Mouse (Mus musculus): ENCODE data around the gene Rhot2. TPM values are rescaled to one million over a fixed set of nuclear protein-coding genes. Genes with fewer than 3 reads are reported as not detected.

Gene Rhot2
- polyA plus RNA-seq, 1 experiment: 48.3 TPM

GRCm38 (mm10) chr17:25863681-25864080 is 19.0 kb upstream of the Rhot2 start:
- no peaks in the 10 kb centered on the region for H3K36me3 ChIP-seq (ENCODE audit: control insufficient read depth, insufficient read depth)
- no peak overlapping the region for H3ac ChIP-seq (ENCODE audit: control insufficient read depth, insufficient read length)
- H3K79me2 ChIP-seq (ENCODE audit: control insufficient read depth, insufficient read depth): no peaks in the 10 kb centered on the region
- no peaks in the 10 kb centered on the region for H3K27me3 ChIP-seq (ENCODE audit: control insufficient read depth, insufficient read depth, insufficient read length)
- TF ChIP-seq CEBPB (IDR thresholded peaks at IDR 0.05; ENCODE audit: insufficient read depth, poor library complexity, severe bottlenecking) (no peak), MYOG (IDR thresholded peaks at IDR 0.05; ENCODE audit: control insufficient read depth in 1 of 3, insufficient read depth in 1 of 3, insufficient read length in 2 of 3, low read depth in 2 of 3) (peak in 1 of 3 experiments; percentile 9)
- no peak overlapping the region for H3K4me2 ChIP-seq (ENCODE audit: low read depth)
- no peak overlapping the region for H3K4me3 ChIP-seq

GRCm38 (mm10) chr17:25861704-25862612 is 17.3 kb upstream of the Rhot2 start:
- no peak for TF ChIP-seq TCF12 (IDR thresholded peaks at IDR 0.05; ENCODE audit: insufficient read depth, poor library complexity, severe bottlenecking)
- TF ChIP-seq SRF (IDR thresholded peaks at IDR 0.05; ENCODE audit: control insufficient read depth, insufficient read length, low read depth): no peak
- no peak for TF ChIP-seq TCF3 (IDR thresholded peaks at IDR 0.05; ENCODE audit: insufficient read length, low read depth)
- TF ChIP-seq MAX (IDR thresholded peaks at IDR 0.05; ENCODE audit: low read depth): no peak
- TF ChIP-seq MYOG (IDR thresholded peaks at IDR 0.05; ENCODE audit: control insufficient read depth in 1 of 3, insufficient read depth in 1 of 3, insufficient read length in 2 of 3, low read depth in 2 of 3): no peak
- no peak for TF ChIP-seq REST (IDR thresholded peaks at IDR 0.05; ENCODE audit: insufficient read depth, insufficient read length)
- no peak for TF ChIP-seq MYOD1 (IDR thresholded peaks at IDR 0.05; ENCODE audit: control insufficient read depth in 1 of 3, insufficient read length in 2 of 3, low read depth in 2 of 3)
- TF ChIP-seq E2F4 (IDR thresholded peaks at IDR 0.05; ENCODE audit: insufficient read depth): no peak
- no peak for TF ChIP-seq POLR2AphosphoS2 (IDR thresholded peaks at IDR 0.05; ENCODE audit: insufficient read length, low read depth)
- no peak for TF ChIP-seq USF1 (IDR thresholded peaks at IDR 0.05; ENCODE audit: low read depth)
- no peak for TF ChIP-seq POLR2A (IDR thresholded peaks at IDR 0.05; ENCODE audit: insufficient read length, low read depth)
- no peak for TF ChIP-seq CEBPB (IDR thresholded peaks at IDR 0.05; ENCODE audit: insufficient read depth, poor library complexity, severe bottlenecking)
- Histone ChIP-seq H3K36me3 (ENCODE audit: control insufficient read depth, insufficient read depth) (no peaks in the 10 kb centered on the region), H3K4me2 (ENCODE audit: low read depth) (peak overlapping the region; percentile 86), H3K4me3 (peak overlapping the region; percentile 32), H3K79me2 (ENCODE audit: control insufficient read depth, insufficient read depth) (no peaks in the 10 kb centered on the region), H3K27me3 (ENCODE audit: control insufficient read depth, insufficient read depth, insufficient read length) (no peaks in the 10 kb centered on the region), H3ac (ENCODE audit: control insufficient read depth, insufficient read length) (peak overlapping the region; percentile 11)

DNA sequence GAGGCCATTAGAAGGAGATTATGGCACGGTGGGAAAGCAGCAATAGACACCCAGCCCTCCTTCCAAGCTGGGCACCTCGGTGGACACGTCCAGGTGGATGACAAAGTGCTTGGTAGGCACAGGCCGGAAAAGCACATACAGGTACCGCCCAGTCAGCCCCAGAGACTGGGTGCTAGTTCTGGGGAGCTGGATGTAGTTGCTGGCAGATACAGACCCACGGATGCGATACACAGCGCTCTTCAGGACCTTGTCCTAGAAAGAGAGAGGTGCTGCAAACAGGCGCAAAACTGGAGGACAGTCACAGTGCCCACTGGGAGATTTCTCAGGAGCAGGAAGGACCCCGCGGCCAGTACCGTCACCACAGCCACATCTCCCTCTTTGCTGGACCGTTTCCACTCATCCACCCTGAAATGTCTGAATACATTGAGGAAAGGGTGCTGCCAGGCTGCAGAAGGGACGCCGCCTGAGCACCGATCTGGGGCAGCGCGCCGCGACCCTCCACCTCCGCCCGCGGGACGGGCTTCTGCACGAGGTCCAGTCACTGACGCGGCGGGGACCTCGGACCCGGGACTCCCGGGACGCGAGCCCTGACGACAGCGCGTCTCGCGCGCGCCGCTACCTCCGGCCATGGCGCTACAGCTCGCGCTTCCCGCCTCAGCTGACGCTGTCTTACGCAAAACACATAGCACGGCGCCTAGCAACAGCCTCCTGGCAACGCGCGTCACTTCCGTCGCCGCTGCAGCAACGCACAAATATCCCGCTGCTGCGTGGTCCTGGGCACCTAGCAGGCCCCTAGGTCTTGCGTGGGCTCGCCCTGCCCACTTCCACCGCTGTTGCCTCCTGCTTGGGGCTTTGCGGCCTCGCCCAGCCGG is 16.4 kb upstream of the Rhot2 start, which contains the start of gene Wdr90:
TSS of gene Wdr90 (minus strand) at position 670 of the 872 bp plus-strand sequence.
- H3K79me2 ChIP-seq (ENCODE audit: control insufficient read depth, insufficient read depth): no peaks in the 10 kb centered on the region
- peak within 1 kb of the TSS; percentile 86 for H3K4me2 ChIP-seq (ENCODE audit: low read depth)
- H3K4me3 ChIP-seq: peak within 1 kb of the TSS; percentile 32
- peak within 1 kb of the TSS; percentile 11 for H3ac ChIP-seq (ENCODE audit: control insufficient read depth, insufficient read length)
- H3K36me3 ChIP-seq (ENCODE audit: control insufficient read depth, insufficient read depth): no peaks in the 10 kb centered on the region
- TF ChIP-seq POLR2AphosphoS2 (IDR thresholded peaks at IDR 0.05; ENCODE audit: insufficient read length, low read depth) (peak; percentile 86), MYOG (IDR thresholded peaks at IDR 0.05; ENCODE audit: control insufficient read depth in 1 of 3, insufficient read depth in 1 of 3, insufficient read length in 2 of 3, low read depth in 2 of 3) (peak in 2 of 3 experiments; percentile 43 to 52), SRF (IDR thresholded peaks at IDR 0.05; ENCODE audit: control insufficient read depth, insufficient read length, low read depth) (peak; percentile 71), E2F4 (IDR thresholded peaks at IDR 0.05; ENCODE audit: insufficient read depth) (peak; percentile 86), MAX (IDR thresholded peaks at IDR 0.05; ENCODE audit: low read depth) (no peak), TCF12 (IDR thresholded peaks at IDR 0.05; ENCODE audit: insufficient read depth, poor library complexity, severe bottlenecking) (no peak), CEBPB (IDR thresholded peaks at IDR 0.05; ENCODE audit: insufficient read depth, poor library complexity, severe bottlenecking) (peak; percentile 56; the same call in 1 of the 2 replicates), REST (IDR thresholded peaks at IDR 0.05; ENCODE audit: insufficient read depth, insufficient read length) (no peak), USF1 (IDR thresholded peaks at IDR 0.05; ENCODE audit: low read depth) (no peak), POLR2A (IDR thresholded peaks at IDR 0.05; ENCODE audit: insufficient read length, low read depth) (peak; percentile 89), MYOD1 (IDR thresholded peaks at IDR 0.05; ENCODE audit: control insufficient read depth in 1 of 3, insufficient read length in 2 of 3, low read depth in 2 of 3) (peak in 2 of 3 experiments; percentile 52 to 59)
- H3K27me3 ChIP-seq (ENCODE audit: control insufficient read depth, insufficient read depth, insufficient read length): no peaks in the 10 kb centered on the region

DNA sequence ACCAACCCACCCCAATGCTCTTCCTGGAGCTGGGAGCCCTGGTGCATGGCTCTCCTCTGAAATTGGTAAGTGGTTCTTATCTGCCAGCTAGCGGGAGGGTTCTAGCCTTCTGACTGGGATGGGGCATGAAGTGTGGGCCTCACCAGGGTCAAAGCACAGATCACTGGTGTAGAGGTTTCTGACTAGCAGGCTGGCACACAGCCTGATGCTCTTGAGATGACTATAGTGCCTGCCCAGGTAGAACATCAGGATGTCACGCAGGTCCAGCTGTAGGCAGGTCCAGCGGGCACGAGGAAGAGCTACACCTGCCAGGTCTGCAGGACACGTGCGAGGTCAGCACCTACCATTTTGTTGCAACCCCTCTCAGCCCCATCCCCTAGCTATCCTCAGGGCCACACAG is 15.6 kb upstream of the Rhot2 start:
- peak overlapping the region; percentile 86 for H3K4me2 ChIP-seq (ENCODE audit: low read depth)
- no peak overlapping the region for H3ac ChIP-seq (ENCODE audit: control insufficient read depth, insufficient read length)
- no peaks in the 10 kb centered on the region for H3K79me2 ChIP-seq (ENCODE audit: control insufficient read depth, insufficient read depth)
- TF ChIP-seq CEBPB (IDR thresholded peaks at IDR 0.05; ENCODE audit: insufficient read depth, poor library complexity, severe bottlenecking) (no peak), E2F4 (IDR thresholded peaks at IDR 0.05; ENCODE audit: insufficient read depth) (no peak), TCF3 (IDR thresholded peaks at IDR 0.05; ENCODE audit: insufficient read length, low read depth) (no peak), POLR2AphosphoS2 (IDR thresholded peaks at IDR 0.05; ENCODE audit: insufficient read length, low read depth) (no peak), MYOG (IDR thresholded peaks at IDR 0.05; ENCODE audit: control insufficient read depth in 1 of 3, insufficient read depth in 1 of 3, insufficient read length in 2 of 3, low read depth in 2 of 3) (no peak), REST (IDR thresholded peaks at IDR 0.05; ENCODE audit: insufficient read depth, insufficient read length) (no peak), MYOD1 (IDR thresholded peaks at IDR 0.05; ENCODE audit: control insufficient read depth in 1 of 3, insufficient read length in 2 of 3, low read depth in 2 of 3) (no peak), TCF12 (IDR thresholded peaks at IDR 0.05; ENCODE audit: insufficient read depth, poor library complexity, severe bottlenecking) (no peak), USF1 (IDR thresholded peaks at IDR 0.05; ENCODE audit: low read depth) (no peak), MAX (IDR thresholded peaks at IDR 0.05; ENCODE audit: low read depth) (no peak), SRF (IDR thresholded peaks at IDR 0.05; ENCODE audit: control insufficient read depth, insufficient read length, low read depth) (no peak), POLR2A (IDR thresholded peaks at IDR 0.05; ENCODE audit: insufficient read length, low read depth) (no peak)
- peak overlapping the region; percentile 32 for H3K4me3 ChIP-seq
- no peaks in the 10 kb centered on the region for H3K27me3 ChIP-seq (ENCODE audit: control insufficient read depth, insufficient read depth, insufficient read length)
- no peaks in the 10 kb centered on the region for H3K36me3 ChIP-seq (ENCODE audit: control insufficient read depth, insufficient read depth)
